Mouse (Mus musculus): ENCODE measurements around the gene Cirbp. TPM values are rescaled to one million over a fixed set of nuclear protein-coding genes. Genes with fewer than 3 reads are reported as not detected.

Gene Cirbp
- total and polyA plus RNA-seq, 2 experiments from 2014 or later, result 315 to 829 TPM

GRCm38 (mm10) chr10:80131316-80131951 is 34.4 kb upstream of the Cirbp start:
- WGBS, result 18% methylated on average over 49 of the region's 55 CpGs

GRCm38 (mm10) chr10:80131952-80132350 is 33.8 kb upstream of the Cirbp start:
- ATAC-seq (ENCODE audit: low FRiP score) (0 out of 2 replicates have a peak, but pooled peaks have one; percentile 33), DNase-seq (ENCODE audit: low spot score) (peak; percentile 22)
- Histone ChIP-seq H3K36me3 (ENCODE audit: insufficient read depth, low read length) (peaks cover 77% of the 10 kb centered on the region), H3K27me3 (ENCODE audit: insufficient read depth, low read length) (no peaks in the 10 kb centered on the region), H3K9ac (replicated peaks; ENCODE audit: low read length, poor library complexity, severe bottlenecking) (no peak overlapping the region; the same call in 1 of the 2 replicates), H3K4me2 (ENCODE audit: low read depth, low read length, poor library complexity, severe bottlenecking) (peak overlapping the region; percentile 10; the same call in 1 of the 2 replicates), H3K4me1 (ENCODE audit: insufficient read depth, low read length) (peaks cover 15% of the 10 kb centered on the region), H3K27ac (ENCODE audit: low read depth, low read length) (peak overlapping the region; percentile 67), H3K9me3 (ENCODE audit: low read length) (no peaks in the 10 kb centered on the region), H3K4me3 (ENCODE audit: low read depth, low read length) (peak overlapping the region; percentile 7; the same call in 1 of the 2 replicates)
- WGBS, result 22% methylated on average over 27 of the region's 27 CpGs
- TF ChIP-seq CTCF (IDR thresholded peaks at IDR 0.05), result no peak

More at GRCm38 (mm10) chr10:80131316-80131951, 34.4 kb upstream of the Cirbp start:
- DNase-seq (ENCODE audit: low spot score) (peak; percentile 83), ATAC-seq (ENCODE audit: low FRiP score) (peak; percentile 75)
- no peaks in the 10 kb centered on the region for H3K9me3 ChIP-seq (ENCODE audit: low read length)
- H3K9ac ChIP-seq (replicated peaks; ENCODE audit: low read length, poor library complexity, severe bottlenecking), result no peak overlapping the region; the same call in 1 of the 2 replicates
- peaks cover 83% of the 10 kb centered on the region for H3K36me3 ChIP-seq (ENCODE audit: insufficient read depth, low read length)
- no peaks in the 10 kb centered on the region for H3K27me3 ChIP-seq (ENCODE audit: insufficient read depth, low read length)
- H3K4me2 ChIP-seq (ENCODE audit: low read depth, low read length, poor library complexity, severe bottlenecking), result peak overlapping the region; percentile 10; the same call in 1 of the 2 replicates
- H3K27ac ChIP-seq (ENCODE audit: low read depth, low read length), result peak overlapping the region; percentile 67
- peaks cover 10% of the 10 kb centered on the region; the same call in 1 of the 2 replicates for H3K4me1 ChIP-seq (ENCODE audit: insufficient read depth, low read length)
- H3K4me3 ChIP-seq (ENCODE audit: low read depth, low read length), result peak overlapping the region; percentile 7; the same call in 1 of the 2 replicates
- TF ChIP-seq CTCF (IDR thresholded peaks at IDR 0.05), result peak; percentile 36; the same call in 1 of the 2 replicates

DNA sequence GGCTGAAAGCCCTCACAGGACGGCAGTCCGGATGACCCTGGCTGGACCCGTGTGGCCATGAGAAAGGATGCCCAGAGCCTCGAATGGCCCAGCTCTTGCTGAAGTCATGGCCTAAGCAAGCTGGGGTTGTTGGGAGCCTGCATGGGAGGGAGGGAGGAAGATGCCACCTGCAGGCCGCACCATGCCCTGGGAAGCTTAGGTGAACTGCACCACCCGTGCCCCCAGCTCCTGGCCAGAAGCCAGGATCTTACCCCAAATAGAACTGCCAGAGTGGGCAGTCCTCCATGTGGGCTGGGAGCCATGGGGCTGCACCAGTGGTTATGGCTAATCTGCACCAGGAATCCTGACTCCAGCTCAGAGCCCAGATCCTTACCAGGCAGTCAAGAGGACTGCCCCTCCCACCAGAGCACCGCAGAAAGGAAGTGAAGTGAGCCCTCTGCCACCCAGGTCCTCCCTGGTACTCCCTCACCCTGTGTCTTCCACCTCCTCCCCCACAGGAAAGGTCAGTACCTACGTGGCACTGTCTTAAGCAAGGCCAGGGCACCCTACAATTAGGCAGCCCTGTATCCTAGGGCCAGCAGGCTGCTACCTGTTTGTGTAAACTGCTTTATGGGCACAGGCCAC is 32.4 kb upstream of the Cirbp start:
- no peak for DNase-seq (ENCODE audit: low spot score)
- WGBS, result 63% methylated on average over 8 of the region's 8 CpGs
- TF ChIP-seq CTCF (IDR thresholded peaks at IDR 0.05), result peak; percentile 36
- Histone ChIP-seq H3K9ac (replicated peaks; ENCODE audit: low read length, poor library complexity, severe bottlenecking) (no peak overlapping the region), H3K4me2 (ENCODE audit: low read depth, low read length, poor library complexity, severe bottlenecking) (no peak overlapping the region), H3K27ac (ENCODE audit: low read depth, low read length) (no peak overlapping the region), H3K4me1 (ENCODE audit: insufficient read depth, low read length) (peaks cover 20% of the 10 kb centered on the region), H3K4me3 (ENCODE audit: low read depth, low read length) (no peak overlapping the region), H3K27me3 (ENCODE audit: insufficient read depth, low read length) (no peaks in the 10 kb centered on the region), H3K9me3 (ENCODE audit: low read length) (no peaks in the 10 kb centered on the region), H3K36me3 (ENCODE audit: insufficient read depth, low read length) (peaks cover 65% of the 10 kb centered on the region)
- no peak for ATAC-seq (ENCODE audit: low FRiP score)

DNA sequence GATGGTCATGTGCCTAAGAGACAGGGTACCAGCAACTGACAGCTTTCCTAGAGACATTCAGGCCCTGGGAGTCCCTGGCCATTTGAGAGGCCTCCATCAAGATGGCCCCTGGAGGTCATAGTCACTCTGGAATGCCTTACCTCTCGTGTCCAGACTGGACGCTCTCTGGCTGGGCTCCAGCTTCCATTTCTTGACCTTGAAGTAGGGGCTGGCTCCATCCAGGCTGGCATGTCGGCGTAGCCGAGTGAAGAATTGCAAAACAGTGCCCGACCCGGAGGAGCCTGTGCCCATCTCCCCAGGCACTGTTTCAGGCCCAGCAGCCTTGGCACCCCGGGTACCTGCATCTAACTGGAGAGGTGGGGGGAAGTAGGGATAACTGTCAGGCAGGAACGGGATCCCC is 31.4 kb upstream of the Cirbp start:
- Histone ChIP-seq H3K27me3 (ENCODE audit: insufficient read depth, low read length) (no peaks in the 10 kb centered on the region), H3K9ac (replicated peaks; ENCODE audit: low read length, poor library complexity, severe bottlenecking) (no peak overlapping the region), H3K4me2 (ENCODE audit: low read depth, low read length, poor library complexity, severe bottlenecking) (no peak overlapping the region), H3K4me3 (ENCODE audit: low read depth, low read length) (no peak overlapping the region), H3K27ac (ENCODE audit: low read depth, low read length) (no peak overlapping the region), H3K4me1 (ENCODE audit: insufficient read depth, low read length) (peaks cover 20% of the 10 kb centered on the region), H3K9me3 (ENCODE audit: low read length) (no peaks in the 10 kb centered on the region), H3K36me3 (ENCODE audit: insufficient read depth, low read length) (peaks cover 54% of the 10 kb centered on the region)
- ATAC-seq (ENCODE audit: low FRiP score), result no peak
- no peak for DNase-seq (ENCODE audit: low spot score)
- no peak for TF ChIP-seq CTCF (IDR thresholded peaks at IDR 0.05)
- WGBS, result 85% methylated on average over 9 of the region's 9 CpGs

GRCm38 (mm10) chr10:80135161-80135560 is 30.6 kb upstream of the Cirbp start:
- H3K9ac ChIP-seq (replicated peaks; ENCODE audit: low read length, poor library complexity, severe bottlenecking), result no peak overlapping the region
- no peak overlapping the region for H3K4me3 ChIP-seq (ENCODE audit: low read depth, low read length)
- H3K27me3 ChIP-seq (ENCODE audit: insufficient read depth, low read length), result no peaks in the 10 kb centered on the region
- H3K4me1 ChIP-seq (ENCODE audit: insufficient read depth, low read length), result peaks cover 20% of the 10 kb centered on the region
- no peak for TF ChIP-seq CTCF (IDR thresholded peaks at IDR 0.05)
- no peak for DNase-seq (ENCODE audit: low spot score)
- peaks cover 47% of the 10 kb centered on the region for H3K36me3 ChIP-seq (ENCODE audit: insufficient read depth, low read length)
- no peak overlapping the region for H3K4me2 ChIP-seq (ENCODE audit: low read depth, low read length, poor library complexity, severe bottlenecking)
- WGBS, result 89% methylated on average over 10 of the region's 10 CpGs
- ATAC-seq (ENCODE audit: low FRiP score), result no peak
- no peak overlapping the region for H3K27ac ChIP-seq (ENCODE audit: low read depth, low read length)
- no peaks in the 10 kb centered on the region for H3K9me3 ChIP-seq (ENCODE audit: low read length)

DNA sequence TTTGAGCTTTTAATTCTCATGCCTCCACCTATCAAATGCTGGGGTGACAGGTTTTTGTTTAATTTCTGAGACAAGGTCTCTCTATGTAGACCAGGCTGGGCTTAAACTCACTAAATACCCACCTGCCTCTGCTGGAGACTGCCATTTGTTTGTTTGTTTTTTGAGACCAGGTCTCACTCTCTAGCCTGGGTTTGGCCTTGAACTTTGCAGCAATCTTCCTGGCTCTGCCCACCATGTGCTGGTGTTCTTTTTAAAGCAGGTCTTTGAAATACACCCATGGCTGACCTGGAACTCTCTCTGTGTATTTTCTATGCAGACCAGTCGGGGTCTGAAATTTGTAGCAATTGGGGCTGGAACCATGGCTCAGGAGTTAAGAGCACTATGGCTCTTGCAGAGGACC is 30.1 kb upstream of the Cirbp start:
- 97% methylated on average over 1 of the region's 1 CpGs for WGBS
- no peak overlapping the region for H3K4me2 ChIP-seq (ENCODE audit: low read depth, low read length, poor library complexity, severe bottlenecking)
- no peak overlapping the region for H3K27ac ChIP-seq (ENCODE audit: low read depth, low read length)
- ATAC-seq (ENCODE audit: low FRiP score) (no peak), DNase-seq (ENCODE audit: low spot score) (no peak)
- no peak overlapping the region for H3K9ac ChIP-seq (replicated peaks; ENCODE audit: low read length, poor library complexity, severe bottlenecking)
- peaks cover 44% of the 10 kb centered on the region for H3K36me3 ChIP-seq (ENCODE audit: insufficient read depth, low read length)
- no peaks in the 10 kb centered on the region for H3K9me3 ChIP-seq (ENCODE audit: low read length)
- no peak for TF ChIP-seq CTCF (IDR thresholded peaks at IDR 0.05)
- H3K27me3 ChIP-seq (ENCODE audit: insufficient read depth, low read length), result no peaks in the 10 kb centered on the region
- peaks cover 20% of the 10 kb centered on the region for H3K4me1 ChIP-seq (ENCODE audit: insufficient read depth, low read length)
- no peak overlapping the region for H3K4me3 ChIP-seq (ENCODE audit: low read depth, low read length)
